Mouse (Mus musculus) layer of hippocampus, postnatal 14 days (tissue): ENCODE data around the gene Ttyh3. TPM values are rescaled to one million over a fixed set of nuclear protein-coding genes. Genes with fewer than 3 reads are reported as not detected.
A peak's percentile ranks its signal among the peaks of the same experiment; 100 is the strongest.

Experiments
- DNase-seq, 2 experiments: peaks; one replicate each; pipeline ENCODE4 v3.0.0; 2021 to 2022; ENCODE audit warnings: low spot score in 2 of 2, mixed read lengths in 1 of 2
- total RNA-seq, 2 experiments: library from RNA; stranded (reverse); gene quantifications; 2 replicates each; pipeline ENCODE4 v1.2.3; 2021

The Ttyh3 gene
- total RNA-seq, 2 experiments from 2014 or later = 357 to 365 TPM

GRCm38 (mm10) chr5:140634798-140635722 lies 13.8 kb downstream of the Ttyh3 start:
- DNase-seq = peak in 1 of 2 experiments; percentile 73

GRCm38 (mm10) chr5:140633432-140633831 lies 15.4 kb downstream of the Ttyh3 start:
- peak in 1 of 2 experiments; percentile 72 for DNase-seq

GRCm38 (mm10) chr5:140628995-140629394 lies 19.8 kb downstream of the Ttyh3 start:
- DNase-seq = no peak

GRCm38 (mm10) chr5:140627580-140627979 lies 21.3 kb downstream of the Ttyh3 start:
- DNase-seq = no peak

GRCm38 (mm10) chr5:140624961-140625360 lies 23.9 kb downstream of the Ttyh3 start:
- DNase-seq = no peak

GRCm38 (mm10) chr5:140624238-140624637 lies 24.6 kb downstream of the Ttyh3 start:
- DNase-seq = no peak

- no peak for DNase-seq
These were observed 25.0 kb downstream of the Ttyh3 start for GRCm38 (mm10) chr5:140623791-140624190.

- DNase-seq = no peak
These were observed 25.7 kb downstream of the Ttyh3 start for GRCm38 (mm10) chr5:140622978-140623670.

GRCm38 (mm10) chr5:140621517-140621916 lies 27.3 kb downstream of the Ttyh3 start:
- DNase-seq = no peak

- DNase-seq = no peak
These were observed 27.7 kb downstream of the Ttyh3 start for GRCm38 (mm10) chr5:140621092-140621491.

- no peak for DNase-seq
These were observed 28.7 kb downstream of the Ttyh3 start for GRCm38 (mm10) chr5:140619895-140620736.

GRCm38 (mm10) chr5:140619151-140619771 lies 29.6 kb downstream of the Ttyh3 start:
- peak; percentile 80 for DNase-seq

GRCm38 (mm10) chr5:140617714-140618113 lies 31.1 kb downstream of the Ttyh3 start:
- DNase-seq = no peak

GRCm38 (mm10) chr5:140616691-140617090 lies 32.1 kb downstream of the Ttyh3 start:
- DNase-seq = no peak

- DNase-seq = no peak
These were observed 32.7 kb downstream of the Ttyh3 start for GRCm38 (mm10) chr5:140616110-140616503.

GRCm38 (mm10) chr5:140615321-140616109 lies 33.3 kb downstream of the Ttyh3 start:
- no peak for DNase-seq

- no peak for DNase-seq
These were observed 34.0 kb downstream of the Ttyh3 start for GRCm38 (mm10) chr5:140614837-140615236.

GRCm38 (mm10) chr5:140614141-140614540 lies 34.7 kb downstream of the Ttyh3 start:
- DNase-seq = no peak

- DNase-seq = no peak
These were observed 36.6 kb downstream of the Ttyh3 start for GRCm38 (mm10) chr5:140612191-140612590.

GRCm38 (mm10) chr5:140611611-140612185 lies 37.1 kb downstream of the Ttyh3 start:
- DNase-seq = no peak
